Mouse (Mus musculus) lung, postnatal 0 days (tissue): ENCODE measurements around the gene C2cd4a.

Experiments used
- CTCF ChIP-seq: IDR thresholded peaks from 2 replicates; pipeline ENCODE4 v1.5.1; 2016; ENCODE audit warnings: antibody characterized with exemption, mild to moderate bottlenecking
- EP300 ChIP-seq: IDR thresholded peaks from 2 replicates; pipeline ENCODE4 v1.6.1; 2016; ENCODE audit warnings: antibody characterized with exemption, mild to moderate bottlenecking, control low read depth

GRCm38 (mm10) chr9:67849846-67850245 is 17.7 kb upstream of the C2cd4a start:
- TF ChIP-seq CTCF (no peak), EP300 (no peak)
